Comparison of ENCODE assay signal across 15 mouse cellular contexts in the genomic region with DNA sequence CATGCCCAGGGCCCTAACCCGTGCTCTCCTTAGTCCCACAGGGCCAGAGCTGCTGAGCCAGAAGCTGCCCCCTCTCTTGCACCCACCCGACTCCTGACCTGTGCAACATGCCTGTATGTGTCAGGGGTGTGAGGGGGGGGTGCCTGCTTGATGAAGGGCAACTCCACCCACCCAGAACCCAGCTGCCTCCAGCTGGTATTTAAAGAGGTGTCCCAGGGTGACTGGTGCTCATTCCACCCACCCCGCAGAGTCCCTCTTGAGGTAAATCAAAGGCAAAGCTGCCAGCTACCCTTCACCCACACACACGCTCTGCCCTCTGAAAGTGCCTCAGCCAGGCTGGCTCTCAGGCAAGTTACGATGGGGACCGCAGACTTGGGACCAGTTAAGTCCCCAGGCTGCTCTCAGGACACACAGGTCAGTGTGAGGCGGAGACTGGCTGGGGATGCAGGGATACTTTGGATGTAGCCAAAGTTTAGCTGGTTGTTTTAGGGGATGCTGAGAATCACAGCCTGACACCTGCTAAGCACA. TPM values are rescaled to one million over a fixed set of nuclear protein-coding genes. Genes with fewer than 3 reads are reported as not detected.
DNase-seq lines count a peak whose midpoint lies in the region; ATAC-seq lines count a peak whose summit lies in the region.
"Had no signal": no experiment of that assay in that cellular context is flagged by ENCODE, and none has a peak within 500 bp of the region (broad histone marks: within the 10 kb centered on the region; RNA-seq: fewer than 3 reads in every experiment).

No protein-coding gene starts in this region.

- H3K27me3 ChIP-seq in hindbrain, embryonic 10.5 days (ENCODE audit: insufficient read depth, poor library complexity, severe bottlenecking) = peaks cover 69% of the 10 kb centered on the region
- H3K27me3 ChIP-seq in hindbrain, embryonic 12.5 days = peaks cover 26% of the 10 kb centered on the region
- peaks cover 5% of the 10 kb centered on the region; the same call in 1 of the 2 replicates for H3K27me3 ChIP-seq in neural tube, embryonic 11.5 days (ENCODE audit: control insufficient read depth, insufficient read depth, low read length)
- no peaks in the 10 kb centered on the region for H3K27me3 ChIP-seq in forebrain, embryonic 15.5 days

- no peak for ATAC-seq in hindbrain, embryonic 12.5 days (ENCODE audit: low FRiP score)
- ATAC-seq in neural tube, embryonic 11.5 days (ENCODE audit: insufficient read depth, low FRiP score, low TSS enrichment) = no peak
- ATAC-seq in forebrain, embryonic 15.5 days (replicated peaks) = no peak; the same call in 1 of the 2 replicates

- no peak overlapping the region for H3K4me2 ChIP-seq in hindbrain, embryonic 12.5 days (replicated peaks)
- no peak overlapping the region for H3K4me2 ChIP-seq in neural tube, embryonic 11.5 days (ENCODE audit: low read depth)
- no peak overlapping the region for H3K4me2 ChIP-seq in forebrain, embryonic 15.5 days (replicated peaks)
- H3K4me2 ChIP-seq: hindbrain, embryonic 15.5 days had no signal

- H3K4me3 ChIP-seq in hindbrain, embryonic 10.5 days = no peak overlapping the region
- H3K4me3 ChIP-seq in hindbrain, embryonic 12.5 days = no peak overlapping the region
- no peak overlapping the region for H3K4me3 ChIP-seq in neural tube, embryonic 11.5 days (ENCODE audit: low read depth, low read length)
- H3K4me3 ChIP-seq in forebrain, embryonic 15.5 days = no peak overlapping the region
- H3K4me3 ChIP-seq: hindbrain, embryonic 15.5 days had no signal

- peak; percentile 42 for DNase-seq in adrenal gland, postnatal 10 days
- DNase-seq in adrenal gland, adult 2 months = no peak
- DNase-seq in hindbrain, embryonic 10.5 days (ENCODE audit: low spot score) = no peak
- DNase-seq in neural tube, embryonic 11.5 days (ENCODE audit: low spot score) = no peak
- no peak for DNase-seq in neural tube, embryonic 10.5 days (ENCODE audit: extremely low spot score, low spot score)
- no peak for DNase-seq in adrenal gland, postnatal 36 days
- DNase-seq: cerebellum, adult 11 months; kidney, adult 11 months; kidney, postnatal 14 days; lung, postnatal 14 days had no signal

- WGBS in hindbrain, embryonic 10.5 days = 68% methylated on average over 7 of the region's 7 CpGs
- WGBS in hindbrain, embryonic 12.5 days = 58% methylated on average over 7 of the region's 7 CpGs
- WGBS in neural tube, embryonic 11.5 days = 57% methylated on average over 7 of the region's 7 CpGs
- WGBS in forebrain, embryonic 15.5 days = 57% methylated on average over 7 of the region's 7 CpGs

- no peaks in the 10 kb centered on the region for H3K36me3 ChIP-seq in hindbrain, embryonic 10.5 days
- no peaks in the 10 kb centered on the region for H3K36me3 ChIP-seq in hindbrain, embryonic 12.5 days
- H3K36me3 ChIP-seq in neural tube, embryonic 11.5 days (ENCODE audit: control insufficient read depth, insufficient read depth, low read length) = no peaks in the 10 kb centered on the region
- H3K36me3 ChIP-seq in forebrain, embryonic 15.5 days = no peaks in the 10 kb centered on the region
- H3K36me3 ChIP-seq: hindbrain, embryonic 15.5 days had no signal

- peak overlapping the region; percentile 73 for H3K27ac ChIP-seq in hindbrain, embryonic 10.5 days
- H3K27ac ChIP-seq in hindbrain, embryonic 12.5 days = no peak overlapping the region
- H3K27ac ChIP-seq in neural tube, embryonic 11.5 days (ENCODE audit: low read depth, low read length) = 0 out of 2 replicates have a peak overlapping the region, but pooled peaks have one; percentile 11
- H3K27ac ChIP-seq in forebrain, embryonic 15.5 days (replicated peaks) = peak overlapping the region; percentile 83
- H3K27ac ChIP-seq: hindbrain, embryonic 15.5 days; liver, embryonic 14.5 days had no signal

- peaks cover 77% of the 10 kb centered on the region for H3K4me1 ChIP-seq in hindbrain, embryonic 10.5 days (replicated peaks)
- H3K4me1 ChIP-seq in hindbrain, embryonic 12.5 days = peaks cover 57% of the 10 kb centered on the region
- peaks cover 31% of the 10 kb centered on the region for H3K4me1 ChIP-seq in neural tube, embryonic 11.5 days (ENCODE audit: control insufficient read depth, insufficient read depth, low read length)
- H3K4me1 ChIP-seq in forebrain, embryonic 15.5 days = peaks cover 76% of the 10 kb centered on the region

- no peaks in the 10 kb centered on the region for H3K9me3 ChIP-seq in hindbrain, embryonic 10.5 days
- H3K9me3 ChIP-seq in hindbrain, embryonic 12.5 days (replicated peaks) = no peaks in the 10 kb centered on the region
- H3K9me3 ChIP-seq in neural tube, embryonic 11.5 days (ENCODE audit: control insufficient read depth, low read length) = no peaks in the 10 kb centered on the region
- no peaks in the 10 kb centered on the region for H3K9me3 ChIP-seq in forebrain, embryonic 15.5 days
- H3K9me3 ChIP-seq: hindbrain, embryonic 15.5 days had no signal

- no peak overlapping the region for H3K9ac ChIP-seq in hindbrain, embryonic 12.5 days
- H3K9ac ChIP-seq in neural tube, embryonic 11.5 days (ENCODE audit: low read length) = no peak overlapping the region
- H3K9ac ChIP-seq in forebrain, embryonic 15.5 days (replicated peaks) = no peak overlapping the region
- H3K9ac ChIP-seq: hindbrain, embryonic 15.5 days; liver, embryonic 14.5 days had no signal

RNA-seq across cellular contexts. Expression of gene Flrt1, which starts 43.7 kb away (rescaled TPM):
- total RNA-seq in adrenal gland, postnatal 10 days (2021) = 1 to 10 TPM; 1.1 to 2.0 TPM
- total RNA-seq in adrenal gland, adult 2 months (2021) = 1 to 10 TPM; 2.1 to 9.2 TPM
- polyA plus RNA-seq in adrenal gland, adult 2 months (2012; rRNA removed) = 0.79 and 2.9 TPM in 2 replicates
- 3.1 and 4.0 TPM in 2 replicates for polyA plus RNA-seq in hindbrain, embryonic 10.5 days (2016; fragmentation: Nextera tagmentation; extraction: Ambion mirVana)
- 5.5 and 6.6 TPM in 2 replicates for polyA plus RNA-seq in hindbrain, embryonic 12.5 days (2016; fragmentation: Nextera tagmentation; extraction: Ambion mirVana)
- polyA plus RNA-seq in neural tube, embryonic 11.5 days (2014; fragmentation: Nextera tagmentation; extraction: Ambion mirVana) = 6.6 and 7.5 TPM in 2 replicates
- polyA plus RNA-seq in forebrain, embryonic 15.5 days (2015; fragmentation: Nextera tagmentation; extraction: Ambion mirVana) = 14.9 and 18.9 TPM in 2 replicates
- total RNA-seq in adrenal gland, postnatal 36 days (2021) = 1 to 10 TPM; 1.3 to 4.0 TPM
- total RNA-seq: megakaryocyte-erythroid progenitor cell, adult 5-6 weeks had no signal

RNA-seq across cellular contexts. Expression of gene Otub1, which starts 56.9 kb away (rescaled TPM):
- total RNA-seq in adrenal gland, postnatal 10 days (2021) = 100 to 1,000 TPM; 104 to 105 TPM
- 100 to 1,000 TPM; 130 to 138 TPM for total RNA-seq in adrenal gland, adult 2 months (2021)
- 139 and 141 TPM in 2 replicates for polyA plus RNA-seq in adrenal gland, adult 2 months (2012; rRNA removed)
- polyA plus RNA-seq in hindbrain, embryonic 10.5 days (2016; fragmentation: Nextera tagmentation; extraction: Ambion mirVana) = 273 and 309 TPM in 2 replicates
- 217 and 218 TPM in 2 replicates for polyA plus RNA-seq in hindbrain, embryonic 12.5 days (2016; fragmentation: Nextera tagmentation; extraction: Ambion mirVana)
- 248 and 255 TPM in 2 replicates for polyA plus RNA-seq in neural tube, embryonic 11.5 days (2014; fragmentation: Nextera tagmentation; extraction: Ambion mirVana)
- polyA plus RNA-seq in forebrain, embryonic 15.5 days (2015; fragmentation: Nextera tagmentation; extraction: Ambion mirVana) = 232 and 233 TPM in 2 replicates
- 100 to 1,000 TPM; 118 to 130 TPM for total RNA-seq in adrenal gland, postnatal 36 days (2021)
